ENCODE assay signal across 8 mouse cellular contexts in the genomic region with DNA sequence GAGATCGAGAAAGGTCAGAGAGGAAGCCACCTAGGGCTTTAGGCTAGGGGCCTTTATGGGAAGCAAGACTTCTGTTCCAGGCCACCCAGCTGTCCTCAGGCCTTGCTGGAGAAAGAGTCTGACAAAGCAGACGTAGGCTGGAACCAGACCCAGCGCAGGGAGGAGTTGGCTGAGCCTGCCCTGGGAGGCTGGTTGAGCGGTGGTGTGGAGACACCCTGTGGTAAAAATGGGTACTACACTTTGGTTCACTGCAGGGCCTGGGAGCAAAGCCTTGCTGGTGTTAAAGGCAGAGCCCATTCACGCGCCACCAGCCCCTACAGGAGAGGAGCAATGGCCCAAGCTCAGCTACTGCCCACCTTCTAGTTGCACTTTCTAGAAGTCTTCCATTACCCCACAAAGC. TPM values are rescaled to one million over a fixed set of nuclear protein-coding genes. Genes with fewer than 3 reads are reported as not detected.
DNase-seq lines count a peak whose midpoint lies in the region; ATAC-seq and TF ChIP-seq lines count a peak whose summit lies in the region.

No protein-coding gene starts in this region.

- peak; percentile 84 for ATAC-seq in forebrain, embryonic 15.5 days (replicated peaks)

- 7% methylated on average over 6 of the region's 6 CpGs for WGBS in forebrain, embryonic 15.5 days
- WGBS in lung, adult 2 months, result 13% methylated on average over 6 of the region's 6 CpGs

- TF ChIP-seq POLR2A in lung, adult 2 months (IDR thresholded peaks at IDR 0.05; ENCODE audit: borderline replicate concordance, extremely low read depth, low read depth, low read length), result no peak

- TF ChIP-seq CTCF in lung, adult 2 months (IDR thresholded peaks at IDR 0.05; ENCODE audit: insufficient read depth, low read length), result peak; percentile 97

- H3K4me3 ChIP-seq in forebrain, embryonic 15.5 days, result no peak overlapping the region
- no peak overlapping the region for H3K4me3 ChIP-seq in lung, adult 2 months (replicated peaks; ENCODE audit: extremely low read depth, low read depth, low read length)

- intact Hi-C loops in heart, postnatal 25 days (cut with DNase I), result loop anchor here (1.0 to 10.0 kb wide), 3 partner anchors 63 to 279 kb away; no protein-coding TSS in a partner anchor

- peaks cover 8% of the 10 kb centered on the region; the same call in 1 of the 2 replicates for H3K4me1 ChIP-seq in forebrain, embryonic 15.5 days
- no peaks in the 10 kb centered on the region for H3K4me1 ChIP-seq in lung, adult 2 months (ENCODE audit: control insufficient read depth, insufficient read depth, low read length)

- no peaks in the 10 kb centered on the region for H3K27me3 ChIP-seq in forebrain, embryonic 15.5 days

- H3K36me3 ChIP-seq in forebrain, embryonic 15.5 days, result no peaks in the 10 kb centered on the region

- H3K4me2 ChIP-seq in forebrain, embryonic 15.5 days (replicated peaks), result no peak overlapping the region

- peak; percentile 86 for DNase-seq in ES-CJ7 (ENCODE audit: low read depth, low spot score)
- peak; percentile 53 for DNase-seq in cerebellum, adult 11 months
- peak; percentile 62 for DNase-seq in heart, postnatal 25 days (ENCODE audit: low spot score)
- peak; percentile 63 to 89 for DNase-seq in layer of hippocampus, adult 18-20 months (ENCODE audit: low spot score in 2 of 2)
- peak; percentile 67 for DNase-seq in lung, adult 2 months
- peak; percentile 59 for DNase-seq in ovary, adult 18-20 months (ENCODE audit: low spot score)
- peak; percentile 74 for DNase-seq in thymus, postnatal 0 days (ENCODE audit: low spot score)

- H3K9me3 ChIP-seq in forebrain, embryonic 15.5 days, result no peaks in the 10 kb centered on the region

- H3K27ac ChIP-seq in forebrain, embryonic 15.5 days (replicated peaks), result no peak overlapping the region

- no peak overlapping the region for H3K9ac ChIP-seq in forebrain, embryonic 15.5 days (replicated peaks)

RNA-seq across cellular contexts. Expression of a gene that starts 26.4 kb away (rescaled TPM):
- 0.06 TPM in 1 of 2 replicates, not detected in the other for polyA plus RNA-seq in forebrain, embryonic 15.5 days (2015; fragmentation: Nextera tagmentation; extraction: Ambion mirVana)
- total RNA-seq in heart, postnatal 25 days (2021), result under 1 TPM in 1 of 2 experiments, not detected in 1; 0.10 TPM
- total RNA-seq in layer of hippocampus, adult 18-20 months (2021), result under 1 TPM; 0.23 to 0.69 TPM
- 6.1 and 25.1 TPM in 2 replicates for polyA plus RNA-seq in lung, adult 2 months (2012; rRNA removed)
- polyA plus RNA-seq in thymus, postnatal 0 days (2015; fragmentation: Nextera tagmentation; extraction: Ambion mirVana), result 54.0 and 60.0 TPM in 2 replicates

RNA-seq across cellular contexts. Expression of a gene that starts 44.6 kb away (rescaled TPM):
- polyA plus RNA-seq in forebrain, embryonic 15.5 days (2015; fragmentation: Nextera tagmentation; extraction: Ambion mirVana), result 6.6 and 6.9 TPM in 2 replicates
- 10 to 100 TPM in 1 of 2 experiments, 1 to 10 TPM in 1; 9.4 to 14.8 TPM for total RNA-seq in heart, postnatal 25 days (2021)
- 10 to 100 TPM; 19.2 to 20.3 TPM for total RNA-seq in layer of hippocampus, adult 18-20 months (2021)
- polyA plus RNA-seq in lung, adult 2 months (2012; rRNA removed), result 9.2 and 10.1 TPM in 2 replicates
- 11.7 and 12.6 TPM in 2 replicates for polyA plus RNA-seq in thymus, postnatal 0 days (2015; fragmentation: Nextera tagmentation; extraction: Ambion mirVana)
